Mouse (Mus musculus) ES-E14 (cell line): ENCODE measurements around the gene Tlr3. TPM values are rescaled to one million over a fixed set of nuclear protein-coding genes. Genes with fewer than 3 reads are reported as not detected.

ENCODE experiments used
- DNase-seq: peaks from one replicate; pipeline ENCODE4 v3.0.0-alpha.2; 2013; ENCODE audit warnings: low read depth, low spot score
- H3K27ac ChIP-seq: 2 replicates; pipeline ENCODE4 v1.5.1; 2012; ENCODE audit warnings: low read depth, mild to moderate bottlenecking, low read length, moderate library complexity, mixed read lengths; ENCODE audit not compliant: poor library complexity, insufficient read depth, severe bottlenecking
- H3K36me3 ChIP-seq: 2 replicates; pipeline ENCODE4 v1.6.1; 2012; ENCODE audit warnings: mild to moderate bottlenecking, low read length, moderate library complexity, mixed read lengths; ENCODE audit not compliant: control insufficient read depth, poor library complexity, insufficient read depth, severe bottlenecking
- H3K4me1 ChIP-seq, 2 experiments: fragments of 150-350 bp in 1 of 2; sonication (generic) in 1 of 2; 2 replicates each; pipeline ENCODE4 v1.6.1; 2012; ENCODE audit warnings: low read length in 2 of 2, mild to moderate bottlenecking in 1 of 2, mixed read lengths in 1 of 2; ENCODE audit not compliant: control insufficient read depth in 2 of 2, insufficient read depth in 2 of 2, poor library complexity in 1 of 2
- H3K4me3 ChIP-seq, 2 experiments: fragments of 150-350 bp in 1 of 2; sonication (generic) in 1 of 2; 2 replicates each; pipeline ENCODE4 v1.5.1; 2012; ENCODE audit warnings: low read length in 2 of 2, low read depth in 1 of 2, mild to moderate bottlenecking in 1 of 2, mixed read lengths in 1 of 2; ENCODE audit not compliant: insufficient read depth in 1 of 2, poor library complexity in 1 of 2, severe bottlenecking in 1 of 2
- H3K9ac ChIP-seq: 2 replicates; pipeline ENCODE4 v1.6.1; 2012; ENCODE audit warnings: low read depth, mild to moderate bottlenecking, low read length, mixed read lengths; ENCODE audit not compliant: poor library complexity, insufficient read depth, severe bottlenecking
- H3K9me3 ChIP-seq: fragments of 150-350 bp; sonication (generic); 2 replicates; pipeline ENCODE4 v1.6.1; 2012; ENCODE audit warnings: low read depth, mild to moderate bottlenecking, low read length; ENCODE audit not compliant: control insufficient read depth, insufficient read depth
- CHD2 ChIP-seq: IDR thresholded peaks from 2 replicates; pipeline ENCODE4 v1.6.1; 2014; ENCODE audit warnings: mild to moderate bottlenecking, low read depth, low read length, inconsistent platforms
- HCFC1 ChIP-seq: IDR thresholded peaks from 2 replicates; pipeline ENCODE4 v1.6.1; 2012; ENCODE audit warnings: low read length, inconsistent platforms, borderline replicate concordance; ENCODE audit not compliant: insufficient read depth
- MAFK ChIP-seq: IDR thresholded peaks from 2 replicates; pipeline ENCODE4 v1.6.1; 2014; ENCODE audit warnings: mild to moderate bottlenecking, low read depth, low read length, inconsistent platforms; ENCODE audit not compliant: insufficient read depth
- ZC3H11A ChIP-seq: IDR thresholded peaks from 2 replicates; pipeline ENCODE4 v1.6.1; 2012; ENCODE audit warnings: low read depth, mild to moderate bottlenecking, inconsistent platforms, low read length, borderline replicate concordance
- ZNF384 ChIP-seq: IDR thresholded peaks from 2 replicates; pipeline ENCODE4 v1.6.1; 2012; ENCODE audit warnings: low read depth, low read length, inconsistent platforms
- in situ Hi-C, 2 experiments: fragments of 600-800 bp; cut with MboI; formaldehyde crosslinking; loops; one replicate each; pipeline ENCODE4 v1.15.1; 2025; ENCODE audit warnings: low sequenced_read_pairs in 2 of 2, inconsistent platforms in 1 of 2; ENCODE audit not compliant: unreplicated experiment in 2 of 2
- total RNA-seq: library from RNA; depleted of rRNA; stranded (reverse); fragments of 300-350 nt; gene quantifications from 2 replicates; pipeline ENCODE4 v1.2.3, GENCODE M21; 2012; rRNA removed

Gene Tlr3
- total RNA-seq: 0.58 and 0.74 TPM in 2 replicates

- TF ChIP-seq HCFC1 (no peak), ZC3H11A (no peak), CHD2 (no peak), ZNF384 (no peak), MAFK (no peak)
- Histone ChIP-seq H3K9ac (no peak within 1 kb of the TSS; the same call in 1 of the 2 replicates), H3K4me3 (peak within 1 kb of the TSS in 1 of 2 experiments; percentile 55; a peak in 2 of 4 replicates), H3K4me1 (peaks cover 0 to 4% of the 10 kb centered on the region in 2 experiments; a peak in 1 of 4 replicates), H3K27ac (no peak within 1 kb of the TSS), H3K36me3 (no peaks in the 10 kb centered on the region), H3K9me3 (no peaks in the 10 kb centered on the region)
- in situ Hi-C loops: no loop called here
- DNase-seq: no peak
Observed at GRCm38 (mm10) chr8:45410882-45411281, at the start of gene Tlr3. Tlr3 (minus strand) TSS chr8:45411080.

DNA sequence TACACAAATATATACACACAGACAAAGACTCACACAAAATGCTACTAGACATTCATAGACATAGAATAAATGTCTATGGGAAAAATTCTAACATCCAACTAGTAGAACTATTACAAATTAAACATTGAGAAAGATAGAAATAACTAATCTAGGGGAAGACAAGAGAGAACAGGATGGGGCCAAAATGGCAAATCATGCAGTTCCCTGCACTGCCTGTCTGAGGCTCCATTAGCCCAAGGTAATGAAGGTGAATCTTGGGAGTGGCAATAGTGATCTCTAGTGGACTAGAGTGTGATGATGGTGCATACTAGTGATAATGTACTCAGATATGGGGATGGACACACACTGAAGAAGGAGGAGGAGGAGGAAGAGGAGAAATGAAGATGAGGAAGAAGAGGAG lies 47.0 kb upstream of the Tlr3 start:
- Histone ChIP-seq H3K9ac (no peak overlapping the region), H3K36me3 (no peaks in the 10 kb centered on the region), H3K4me1 (no peaks in the 10 kb centered on the region), H3K27ac (no peak overlapping the region), H3K4me3 (no peak overlapping the region), H3K9me3 (no peaks in the 10 kb centered on the region)
- no peak for TF ChIP-seq ZC3H11A
- TF ChIP-seq MAFK: no peak
- in situ Hi-C loops: loop anchor here (10.0 kb wide), 2 partner anchors 327 to 477 kb away; partner anchors contain the start of gene Ccdc110 (in 1 of the 2)
- DNase-seq: no peak

DNA sequence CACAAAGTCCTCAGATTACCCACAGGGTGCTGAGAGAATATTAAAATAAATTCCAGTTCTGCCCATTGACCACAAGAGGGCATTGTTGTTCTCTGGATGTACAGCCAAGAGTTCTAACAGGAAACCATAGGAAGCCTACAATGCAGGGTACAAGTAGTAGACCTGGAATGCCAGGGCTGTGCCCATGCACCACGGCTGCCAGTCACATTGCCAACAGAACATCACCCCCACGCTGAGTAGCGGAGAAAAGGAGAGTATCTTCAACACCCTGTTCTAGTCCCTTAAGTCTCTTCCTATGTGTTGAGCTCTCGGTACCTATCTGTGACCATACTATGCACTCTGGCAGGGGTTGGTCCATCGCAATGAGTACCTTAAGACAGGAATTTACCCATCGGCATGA lies 43.5 kb upstream of the Tlr3 start:
- in situ Hi-C loops: loop anchor here (5.0 to 10.0 kb wide), 3 partner anchors 330 to 480 kb away; partner anchors contain the start of gene Ccdc110 (in 2 of the 2)
- TF ChIP-seq CHD2 (no peak), ZNF384 (no peak), MAFK (no peak), ZC3H11A (peak; percentile 85; the same call in 1 of the 2 replicates), HCFC1 (no peak)
- H3K9me3 ChIP-seq: no peaks in the 10 kb centered on the region
- H3K27ac ChIP-seq: no peak overlapping the region
- H3K9ac ChIP-seq: no peak overlapping the region
- no peak overlapping the region for H3K4me3 ChIP-seq
- no peaks in the 10 kb centered on the region for H3K36me3 ChIP-seq
- no peaks in the 10 kb centered on the region for H3K4me1 ChIP-seq
- peak; percentile 52 for DNase-seq

DNA sequence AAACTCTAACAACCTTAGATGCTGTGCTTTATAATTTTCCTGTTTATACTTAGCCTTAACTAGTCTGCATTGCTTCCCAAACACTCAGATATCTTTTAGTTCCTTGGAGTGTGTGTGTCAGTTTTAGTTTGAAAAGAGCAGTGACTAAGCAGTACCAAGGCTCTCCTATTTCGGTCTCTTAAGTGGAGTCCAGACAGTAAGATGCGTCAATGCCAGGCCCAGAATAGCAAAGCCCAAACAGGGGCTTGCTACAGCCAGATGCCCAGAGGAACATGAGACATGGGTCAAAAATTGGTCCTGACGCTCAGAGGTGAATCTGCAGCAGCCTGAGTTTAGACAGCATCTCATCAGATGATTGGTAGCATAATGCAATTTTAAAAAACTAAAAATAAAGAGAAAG lies 41.2 kb upstream of the Tlr3 start:
- H3K4me1 ChIP-seq: no peaks in the 10 kb centered on the region
- in situ Hi-C loops: loop anchor here (5.0 to 10.0 kb wide), 3 partner anchors 333 to 483 kb away; partner anchors contain the start of gene Ccdc110 (in 2 of the 2)
- no peak overlapping the region for H3K4me3 ChIP-seq
- TF ChIP-seq HCFC1 (no peak), MAFK (no peak), ZC3H11A (no peak), CHD2 (no peak), ZNF384 (no peak)
- H3K9me3 ChIP-seq: no peaks in the 10 kb centered on the region
- no peaks in the 10 kb centered on the region for H3K36me3 ChIP-seq
- DNase-seq: no peak
- no peak overlapping the region for H3K27ac ChIP-seq
- no peak overlapping the region for H3K9ac ChIP-seq

DNA sequence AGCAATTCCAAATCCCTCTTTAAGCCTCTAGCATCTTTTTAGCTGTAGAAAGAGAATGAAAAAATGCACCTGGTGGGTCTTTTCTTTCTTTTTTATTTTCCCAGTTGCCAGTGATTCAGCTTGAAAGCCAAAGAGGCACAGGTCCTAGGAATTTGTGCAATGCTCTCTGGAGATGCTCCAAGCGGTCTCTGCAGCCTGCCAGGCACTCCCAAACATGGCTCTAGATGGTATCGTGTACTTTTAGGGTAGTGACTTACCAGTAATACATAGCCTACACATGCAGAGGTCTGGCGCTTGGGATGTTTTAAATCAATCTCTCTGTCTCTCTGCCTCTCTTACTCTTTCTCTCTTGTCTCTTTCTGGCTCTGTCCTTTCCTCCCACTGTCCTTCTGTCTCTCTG lies 38.0 kb upstream of the Tlr3 start:
- TF ChIP-seq ZNF384 (no peak), CHD2 (no peak)
- Histone ChIP-seq H3K4me1 (no peaks in the 10 kb centered on the region), H3K4me3 (no peak overlapping the region), H3K36me3 (no peaks in the 10 kb centered on the region), H3K9ac (no peak overlapping the region), H3K27ac (no peak overlapping the region), H3K9me3 (no peaks in the 10 kb centered on the region)
- in situ Hi-C loops: no loop called here
- no peak for DNase-seq
